Mouse (Mus musculus): ENCODE results near the gene Mier2. TPM values are rescaled to one million over a fixed set of nuclear protein-coding genes. Genes with fewer than 3 reads are reported as not detected.

The Mier2 gene
- total and polyA plus RNA-seq, 3 experiments, result 22.4 to 30.2 (median 26.7) TPM

DNA sequence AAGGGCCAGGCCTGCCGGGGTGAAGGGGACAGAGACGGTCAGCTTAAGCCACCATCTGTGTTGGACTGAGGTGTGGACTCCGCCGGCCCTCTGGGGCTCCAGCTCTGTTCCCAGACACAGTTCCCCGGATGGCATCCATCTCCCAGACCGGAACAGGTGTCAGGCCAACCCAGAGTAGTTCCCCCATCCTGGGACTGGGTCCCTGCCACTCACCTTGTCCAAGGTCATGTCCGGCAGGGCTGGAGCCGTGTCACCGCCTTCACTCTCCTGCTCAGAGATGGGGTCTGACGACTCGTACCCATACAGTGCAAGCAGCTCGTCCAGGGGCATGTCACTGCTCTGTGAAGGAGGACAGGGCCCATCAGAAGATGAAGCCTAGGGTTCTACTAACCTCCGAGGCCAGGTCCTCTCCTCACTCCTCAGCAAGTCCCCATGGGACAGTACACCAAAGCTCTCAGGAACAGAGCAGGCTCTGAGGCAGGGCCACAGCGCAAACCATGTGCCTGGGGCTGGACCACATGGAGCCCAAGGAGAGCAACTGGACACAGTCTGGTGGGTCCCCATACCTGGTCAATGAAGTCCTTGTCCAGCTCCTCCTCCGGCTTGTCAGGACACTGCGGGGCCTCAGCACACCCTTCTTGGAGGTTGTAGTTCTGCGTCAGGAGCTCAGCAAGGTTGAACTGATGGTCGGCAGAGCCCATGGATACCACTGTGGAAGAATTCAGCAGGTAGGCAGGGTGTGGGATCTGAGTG lies 5.9 kb downstream of the Mier2 start:
- Histone ChIP-seq H3K9me3 (replicated peaks; ENCODE audit: low read length) (no peaks in the 10 kb centered on the region), H3K36me3 (replicated peaks in 1 of 2; ENCODE audit: control insufficient read depth in 1 of 2, insufficient read depth in 1 of 2, low read length in 1 of 2) (peaks cover 57 to 79% of the 10 kb centered on the region in 2 experiments), H3K4me1 (ENCODE audit: control insufficient read depth in 1 of 2, insufficient read depth in 2 of 2) (peaks cover 6 to 20% of the 10 kb centered on the region in 2 experiments), H3K79me2 (replicated peaks; ENCODE audit: control insufficient read depth, extremely low read depth, insufficient read depth, poor library complexity, severe bottlenecking) (peaks cover 6% of the 10 kb centered on the region), H3K9ac (ENCODE audit: insufficient read depth, low read depth) (no peak overlapping the region), H3K4me3 (replicated peaks in 1 of 3; ENCODE audit: low read depth in 2 of 3, low read length in 2 of 3, poor library complexity in 1 of 3) (no peak overlapping the region), H3K4me2 (ENCODE audit: insufficient read depth, low read depth, poor library complexity, severe bottlenecking) (no peak overlapping the region), H3K27ac (ENCODE audit: insufficient read depth, low read depth) (no peak overlapping the region), H3K27me3 (replicated peaks) (no peaks in the 10 kb centered on the region)
- TF ChIP-seq IRF4 (IDR thresholded peaks at IDR 0.05; ENCODE audit: low read depth, low read length), result no peak
- TF ChIP-seq CTCF (conservative IDR thresholded peaks at IDR 0.05 in 1 of 2, IDR thresholded peaks at IDR 0.05 in 1 of 2; ENCODE audit: low read depth in 2 of 2, low read length in 2 of 2), result no peak
- no peak for TF ChIP-seq MAZ (IDR thresholded peaks at IDR 0.05; ENCODE audit: low read depth, low read length)
- no peak for TF ChIP-seq MYC (IDR thresholded peaks at IDR 0.05; ENCODE audit: low read depth, low read length)
- no peak for TF ChIP-seq JUND (conservative IDR thresholded peaks at IDR 0.05; ENCODE audit: low read depth, low read length)
- no peak for TF ChIP-seq MAX (IDR thresholded peaks at IDR 0.05; ENCODE audit: low read length)
- no peak for TF ChIP-seq POLR2AphosphoS2 (IDR thresholded peaks at IDR 0.05; ENCODE audit: low read depth, low read length)
- no peak for TF ChIP-seq ZKSCAN1 (IDR thresholded peaks at IDR 0.05; ENCODE audit: borderline replicate concordance, low read depth, low read length)
- TF ChIP-seq ELF1 (IDR thresholded peaks at IDR 0.05; ENCODE audit: low read depth, low read length), result no peak
- no peak for TF ChIP-seq ZNF384 (IDR thresholded peaks at IDR 0.05; ENCODE audit: low read depth, low read length)
- dilution Hi-C loops (cut with MboI; ENCODE audit: extremely low pct_ligation_motif_present, extremely low pct_unique_long_range_greater_than_20kb, low sequenced_read_pairs), result no loop called here
- no peak for DNase-seq (ENCODE audit: extremely low read depth)
- in situ Hi-C loops (cut with MboI; ENCODE audit: low pct_ligation_motif_present, low pct_unique_long_range_greater_than_20kb, low sequenced_read_pairs), result no loop called here

DNA sequence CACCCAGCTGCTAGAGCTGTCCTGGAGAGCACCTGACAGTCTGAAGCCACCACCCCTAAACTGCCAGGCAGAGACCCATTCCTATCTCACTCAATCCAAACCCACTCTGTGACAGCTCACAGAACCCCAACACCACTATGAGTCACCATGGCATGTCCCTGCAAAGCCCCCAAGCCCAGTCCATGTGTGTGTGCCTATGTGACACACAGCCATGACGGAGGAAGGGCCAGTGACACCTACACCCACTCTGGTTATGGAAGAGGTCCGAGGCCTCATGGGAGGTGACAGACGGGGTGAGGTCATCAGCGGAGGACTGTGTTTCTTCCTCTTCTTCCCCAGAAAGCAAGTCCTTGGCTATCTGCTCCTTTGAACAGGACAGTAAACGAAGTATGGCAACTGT lies 6.5 kb downstream of the Mier2 start:
- peaks cover 2 to 14% of the 10 kb centered on the region in 2 experiments for H3K4me1 ChIP-seq (ENCODE audit: control insufficient read depth in 1 of 2, insufficient read depth in 2 of 2)
- H3K36me3 ChIP-seq (replicated peaks in 1 of 2; ENCODE audit: control insufficient read depth in 1 of 2, insufficient read depth in 1 of 2, low read length in 1 of 2), result peaks cover 63 to 85% of the 10 kb centered on the region in 2 experiments
- no peak overlapping the region for H3K4me2 ChIP-seq (ENCODE audit: insufficient read depth, low read depth, poor library complexity, severe bottlenecking)
- H3K27ac ChIP-seq (ENCODE audit: insufficient read depth, low read depth), result no peak overlapping the region
- no peak overlapping the region for H3K4me3 ChIP-seq (replicated peaks in 1 of 3; ENCODE audit: low read depth in 2 of 3, low read length in 2 of 3, poor library complexity in 1 of 3)
- no peak overlapping the region for H3K9ac ChIP-seq (ENCODE audit: insufficient read depth, low read depth)
- H3K79me2 ChIP-seq (replicated peaks; ENCODE audit: control insufficient read depth, extremely low read depth, insufficient read depth, poor library complexity, severe bottlenecking), result peaks cover 1% of the 10 kb centered on the region; the same call in 1 of the 2 replicates
- H3K27me3 ChIP-seq (replicated peaks), result no peaks in the 10 kb centered on the region
- TF ChIP-seq UBTF (IDR thresholded peaks at IDR 0.05; ENCODE audit: low read depth, low read length) (no peak), IRF4 (IDR thresholded peaks at IDR 0.05; ENCODE audit: low read depth, low read length) (no peak), E2F4 (IDR thresholded peaks at IDR 0.05; ENCODE audit: insufficient replicate concordance, low read depth, low read length) (no peak), ZMIZ1 (IDR thresholded peaks at IDR 0.05; ENCODE audit: low read depth, low read length) (no peak), ELF1 (IDR thresholded peaks at IDR 0.05; ENCODE audit: low read depth, low read length) (no peak), RCOR1 (conservative IDR thresholded peaks at IDR 0.05; ENCODE audit: low read depth, low read length) (no peak), MYC (IDR thresholded peaks at IDR 0.05; ENCODE audit: low read depth, low read length) (no peak), POLR2A (IDR thresholded peaks at IDR 0.05; ENCODE audit: low read depth, low read length) (no peak), NRF1 (IDR thresholded peaks at IDR 0.05; ENCODE audit: low read depth, low read length) (no peak)
- dilution Hi-C loops (cut with MboI; ENCODE audit: extremely low pct_ligation_motif_present, extremely low pct_unique_long_range_greater_than_20kb, low sequenced_read_pairs), result no loop called here
- no peak for DNase-seq (ENCODE audit: extremely low read depth)
- in situ Hi-C loops (cut with MboI; ENCODE audit: low pct_ligation_motif_present, low pct_unique_long_range_greater_than_20kb, low sequenced_read_pairs), result no loop called here
- H3K9me3 ChIP-seq (replicated peaks; ENCODE audit: low read length), result no peaks in the 10 kb centered on the region
